9 mouse cellular contexts compared by ENCODE assay signal in the genomic region with DNA sequence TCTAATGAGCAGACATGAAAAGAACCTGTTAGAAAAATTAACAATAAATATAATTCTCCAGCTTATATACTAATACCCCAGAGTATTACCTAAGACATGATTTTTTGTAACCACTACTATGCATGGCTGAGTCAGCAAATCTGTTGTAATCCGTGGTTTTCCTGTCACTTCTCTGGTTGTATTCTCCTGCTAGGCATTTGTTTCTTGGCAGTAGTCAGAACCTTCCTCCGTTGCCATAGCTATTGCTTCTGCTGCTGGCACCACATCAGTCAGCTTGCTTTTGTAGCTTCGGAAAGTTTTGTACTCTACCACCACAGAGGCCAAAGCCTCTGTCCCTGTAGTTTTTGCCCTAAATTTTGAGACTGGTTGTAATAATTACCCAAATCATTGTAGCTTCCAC.
DNase-seq lines count a peak whose midpoint lies in the region; TF ChIP-seq lines count a peak whose summit lies in the region.
"Had no signal": no experiment of that assay in that cellular context is flagged by ENCODE, and none has a peak within 500 bp of the region (broad histone marks: within the 10 kb centered on the region; RNA-seq: fewer than 3 reads in every experiment).

No protein-coding gene starts in this region.

- TF ChIP-seq RAD21 in MEL (IDR thresholded peaks at IDR 0.05; ENCODE audit: low read depth, low read length): no peak

- no peaks in the 10 kb centered on the region; a peak in 1 of 4 replicates for H3K27me3 ChIP-seq in MEL (ENCODE audit: control insufficient read depth in 1 of 2, insufficient read depth in 2 of 2, low read length in 2 of 2)
- H3K27me3 ChIP-seq: hindbrain, embryonic 15.5 days had no signal

- no peaks in the 10 kb centered on the region for H3K9me3 ChIP-seq in MEL (replicated peaks; ENCODE audit: insufficient read depth, low read length)
- H3K9me3 ChIP-seq: hindbrain, embryonic 15.5 days had no signal

- DNase-seq in left cerebral cortex, postnatal 14 days (ENCODE audit: low spot score in 2 of 2): peak; percentile 32 to 73
- no peak for DNase-seq in left cerebral cortex, adult 11 months (ENCODE audit: low spot score)
- DNase-seq in MEL (ENCODE audit: low read depth, low spot score): no peak
- peak; percentile 28 to 36 for DNase-seq in adrenal gland, postnatal 36 days
- peak; percentile 24 for DNase-seq in left cerebral cortex, postnatal 4 days
- DNase-seq in embryo, embryonic 11 days: no peak
- no peak for DNase-seq in gastrocnemius, postnatal 25 days
- DNase-seq: gastrocnemius, postnatal 36 days had no signal

- no peak for TF ChIP-seq POLR2A in MEL (IDR thresholded peaks at IDR 0.05; ENCODE audit: control insufficient read depth in 1 of 2, insufficient read depth in 1 of 2, low read depth in 1 of 2, low read length in 2 of 2, poor library complexity in 1 of 2)

- TF ChIP-seq CTCF in MEL (IDR thresholded peaks at IDR 0.05 in 2 of 3, conservative IDR thresholded peaks at IDR 0.05 in 1 of 3; ENCODE audit: control insufficient read depth in 1 of 3, insufficient read depth in 1 of 3, low read depth in 2 of 3, low read length in 3 of 3, poor library complexity in 1 of 3, severe bottlenecking in 1 of 3): no peak

- H3K79me2 ChIP-seq in MEL (ENCODE audit: control insufficient read depth, insufficient read depth, low read length, poor library complexity): no peaks in the 10 kb centered on the region

- H3K27ac ChIP-seq in MEL (ENCODE audit: control insufficient read depth, low read depth, low read length): no peak overlapping the region
- H3K27ac ChIP-seq: hindbrain, embryonic 15.5 days had no signal

- no peak for TF ChIP-seq EP300 in MEL (IDR thresholded peaks at IDR 0.05; ENCODE audit: low read depth in 1 of 2, low read length in 2 of 2)

- H3K36me3 ChIP-seq in MEL (ENCODE audit: control insufficient read depth in 1 of 2, insufficient read depth in 2 of 2, low read length in 2 of 2): no peaks in the 10 kb centered on the region
- H3K36me3 ChIP-seq: hindbrain, embryonic 15.5 days had no signal

- H3K4me1 ChIP-seq in MEL (ENCODE audit: control insufficient read depth in 1 of 2, insufficient read depth in 2 of 2, low read length in 2 of 2): no peaks in the 10 kb centered on the region
- H3K4me1 ChIP-seq: hindbrain, embryonic 15.5 days had no signal

- no peak overlapping the region for H3K4me3 ChIP-seq in MEL (ENCODE audit: control insufficient read depth in 1 of 2, insufficient read depth in 1 of 2, low read depth in 2 of 2, low read length in 2 of 2)
- H3K4me3 ChIP-seq: hindbrain, embryonic 15.5 days had no signal

- intact Hi-C loops in left cerebral cortex, postnatal 14 days (cut with DNase I): no loop called here
- intact Hi-C loops in left cerebral cortex, postnatal 4 days (cut with DNase I): no loop called here

- no peak overlapping the region for H3K9ac ChIP-seq in MEL (ENCODE audit: control insufficient read depth, low read depth, low read length, poor library complexity, severe bottlenecking)
- H3K9ac ChIP-seq: hindbrain, embryonic 15.5 days had no signal

TF ChIP-seq in MEL, 35 proteins besides CTCF, POLR2A, EP300 and RAD21:
- no peak for TF ChIP-seq E2F4 (IDR thresholded peaks at IDR 0.05; ENCODE audit: borderline replicate concordance, low read depth, low read length)
- TF ChIP-seq ZNF384 (IDR thresholded peaks at IDR 0.05; ENCODE audit: low read depth, low read length): no peak
- 0 out of 2 replicates have a peak, but pooled peaks have one; percentile 19 for TF ChIP-seq MAFK (IDR thresholded peaks at IDR 0.05; ENCODE audit: borderline replicate concordance, low read depth, low read length)
- TF ChIP-seq TAL1 (IDR thresholded peaks at IDR 0.05; ENCODE audit: low read length): no peak
TF ChIP-seq in MEL: peak in this region for 1.

Comparison
In these comparisons a context has a peak if more than half of its experiments do, and no peak if none do; other contexts are left out.
1. DNase-seq: peak in left cerebral cortex, postnatal 14 days (2 of 2), adrenal gland, postnatal 36 days (2 of 2) and left cerebral cortex, postnatal 4 days (single experiment); none in left cerebral cortex, adult 11 months (single experiment), MEL (single experiment), embryo, embryonic 11 days (single experiment) and gastrocnemius, postnatal 25 days (single experiment).